Mouse (Mus musculus) forebrain, embryonic 15.5 days (tissue): ENCODE measurements at regions not wholly inside any gene's neighbourhood (a gene's known extent, or its start where the extent isn't known, plus 50 kb on each side); places are given as distances from the start of the nearest gene placed in this dataset.
"Not testable (repeated sequence)": the region's sequence is repeated elsewhere in the genome, so short reads cannot be mapped to it uniquely, and the experiment has no call there.

Source experiments
- ATAC-seq: fragments of 200-750 bp; cut with Nextera tagmentation; replicated peaks from 2 replicates; pipeline ENCODE4 v1.8.0; 2017; ENCODE audit warnings: mild to moderate bottlenecking, moderate TSS enrichment, moderate library complexity
- H3K27ac ChIP-seq: fragments of 300-500 bp; sonication (generic); replicated peaks from 2 replicates; pipeline ENCODE4 v1.5.1; 2015; ENCODE audit warnings: mild to moderate bottlenecking, inconsistent platforms
- H3K27me3 ChIP-seq: fragments of 300-500 bp; sonication (generic); 2 replicates; pipeline ENCODE4 v1.6.1; 2015; ENCODE audit warnings: inconsistent platforms
- H3K36me3 ChIP-seq: fragments of 300-500 bp; sonication (generic); 2 replicates; pipeline ENCODE4 v1.6.1; 2015; ENCODE audit warnings: mild to moderate bottlenecking, inconsistent platforms
- H3K4me1 ChIP-seq: fragments of 300-500 bp; sonication (generic); 2 replicates; pipeline ENCODE4 v1.6.1; 2015; ENCODE audit warnings: inconsistent platforms
- H3K4me2 ChIP-seq: fragments of 300-500 bp; sonication (generic); replicated peaks from 2 replicates; pipeline ENCODE4 v1.6.1; 2015; ENCODE audit warnings: mild to moderate bottlenecking, inconsistent platforms
- H3K4me3 ChIP-seq: fragments of 300-500 bp; sonication (generic); 2 replicates; pipeline ENCODE4 v1.5.1; 2015; ENCODE audit warnings: mild to moderate bottlenecking, inconsistent platforms
- H3K9ac ChIP-seq: fragments of 300-500 bp; sonication (generic); replicated peaks from 2 replicates; pipeline ENCODE4 v1.6.1; 2015; ENCODE audit warnings: mild to moderate bottlenecking, inconsistent platforms
- H3K9me3 ChIP-seq: fragments of 300-500 bp; sonication (generic); 2 replicates; pipeline ENCODE4 v1.6.1; 2016; ENCODE audit warnings: inconsistent platforms
- WGBS: fragments of 180-500 bp; shearing (Covaris S2); methylation state at CpG from one replicate; pipeline ENCODE4 v1.1.7; 2015; ENCODE audit warnings: mixed read lengths; 5-methylcytosine and 5-hydroxymethylcytosine counted together

GRCm38 (mm10) chr13:6829346-6829745, 180.8 kb upstream of the Pfkp start:
- no peaks in the 10 kb centered on the region for H3K4me1 ChIP-seq
- H3K27ac ChIP-seq, result no peak overlapping the region
- no peak overlapping the region for H3K4me3 ChIP-seq
- no peak for ATAC-seq
- H3K9ac ChIP-seq, result no peak overlapping the region
- 40% methylated on average over 5 of the region's 5 CpGs for WGBS
- H3K36me3 ChIP-seq, result no peaks in the 10 kb centered on the region
- H3K9me3 ChIP-seq, result no peaks in the 10 kb centered on the region
- no peak overlapping the region for H3K4me2 ChIP-seq
- no peaks in the 10 kb centered on the region for H3K27me3 ChIP-seq

GRCm38 (mm10) chr13:6828601-6829330, 180.2 kb upstream of the Pfkp start:
- WGBS, result 53% methylated on average over 8 of the region's 8 CpGs

GRCm38 (mm10) chr13:6802243-6803157, 153.9 kb upstream of the Pfkp start:
- ATAC-seq, result peak; percentile 67
- H3K9me3 ChIP-seq, result no peaks in the 10 kb centered on the region
- no peak overlapping the region for H3K4me3 ChIP-seq
- H3K27ac ChIP-seq, result no peak overlapping the region
- H3K4me2 ChIP-seq, result no peak overlapping the region
- WGBS, result 53% methylated on average over 5 of the region's 5 CpGs
- no peak overlapping the region for H3K9ac ChIP-seq
- H3K27me3 ChIP-seq, result no peaks in the 10 kb centered on the region
- H3K4me1 ChIP-seq, result no peaks in the 10 kb centered on the region
- H3K36me3 ChIP-seq, result no peaks in the 10 kb centered on the region

More at GRCm38 (mm10) chr13:6828601-6829330, 180.2 kb upstream of the Pfkp start:
- not testable (repeated sequence) for H3K4me1 ChIP-seq, H3K4me2 ChIP-seq, H3K27ac ChIP-seq, H3K27me3 ChIP-seq, H3K4me3 ChIP-seq, H3K9me3 ChIP-seq, H3K9ac ChIP-seq, ATAC-seq, H3K36me3 ChIP-seq

GRCm38 (mm10) chr13:6767936-6768588, 119.5 kb upstream of the Pfkp start:
- no peak for ATAC-seq
- H3K36me3 ChIP-seq, result no peaks in the 10 kb centered on the region
- WGBS, result 61% methylated on average over 6 of the region's 6 CpGs
- H3K4me2 ChIP-seq, result no peak overlapping the region
- no peaks in the 10 kb centered on the region for H3K27me3 ChIP-seq
- H3K4me1 ChIP-seq, result no peaks in the 10 kb centered on the region
- H3K9me3 ChIP-seq, result no peaks in the 10 kb centered on the region
- H3K27ac ChIP-seq, result no peak overlapping the region
- no peak overlapping the region for H3K4me3 ChIP-seq
- H3K9ac ChIP-seq, result no peak overlapping the region

GRCm38 (mm10) chr13:6757151-6757550, 108.6 kb upstream of the Pfkp start:
- Histone ChIP-seq H3K27me3 (no peaks in the 10 kb centered on the region), H3K27ac (no peak overlapping the region), H3K4me3 (no peak overlapping the region), H3K9ac (no peak overlapping the region), H3K4me2 (no peak overlapping the region), H3K4me1 (no peaks in the 10 kb centered on the region), H3K9me3 (no peaks in the 10 kb centered on the region), H3K36me3 (no peaks in the 10 kb centered on the region)
- WGBS, result 97% methylated on average over 1 of the region's 1 CpGs
- ATAC-seq, result no peak; the same call in 1 of the 2 replicates

GRCm38 (mm10) chr13:6751599-6751998, 103.0 kb upstream of the Pfkp start:
- Histone ChIP-seq H3K36me3 (no peaks in the 10 kb centered on the region), H3K4me3 (no peak overlapping the region), H3K9me3 (no peaks in the 10 kb centered on the region), H3K4me1 (no peaks in the 10 kb centered on the region), H3K27me3 (no peaks in the 10 kb centered on the region), H3K4me2 (no peak overlapping the region), H3K9ac (no peak overlapping the region), H3K27ac (no peak overlapping the region)
- WGBS, result 92% methylated on average over 5 of the region's 5 CpGs
- ATAC-seq, result no peak

GRCm38 (mm10) chr13:6751149-6751548, 102.6 kb upstream of the Pfkp start:
- no peaks in the 10 kb centered on the region for H3K9me3 ChIP-seq
- no peak overlapping the region for H3K9ac ChIP-seq
- H3K4me2 ChIP-seq, result no peak overlapping the region
- no peaks in the 10 kb centered on the region for H3K4me1 ChIP-seq
- ATAC-seq, result no peak
- H3K4me3 ChIP-seq, result no peak overlapping the region
- 86% methylated on average over 1 of the region's 1 CpGs for whole genome bisulfite sequencing
- H3K27ac ChIP-seq, result no peak overlapping the region
- no peaks in the 10 kb centered on the region for H3K36me3 ChIP-seq
- no peaks in the 10 kb centered on the region for H3K27me3 ChIP-seq

- H3K4me2 ChIP-seq, result no peak overlapping the region
- no peaks in the 10 kb centered on the region for H3K36me3 ChIP-seq
- H3K9ac ChIP-seq, result no peak overlapping the region
- H3K9me3 ChIP-seq, result no peaks in the 10 kb centered on the region
- WGBS, result 82% methylated on average over 4 of the region's 4 CpGs
- no peak for ATAC-seq
- no peak overlapping the region for H3K27ac ChIP-seq
- no peak overlapping the region for H3K4me3 ChIP-seq
- H3K4me1 ChIP-seq, result no peaks in the 10 kb centered on the region
- H3K27me3 ChIP-seq, result no peaks in the 10 kb centered on the region
These were observed 93.3 kb upstream of the Pfkp start for GRCm38 (mm10) chr13:6741916-6742315.

- Histone ChIP-seq H3K4me2 (no peak overlapping the region), H3K9ac (no peak overlapping the region), H3K36me3 (no peaks in the 10 kb centered on the region), H3K9me3 (no peaks in the 10 kb centered on the region), H3K4me1 (no peaks in the 10 kb centered on the region), H3K4me3 (no peak overlapping the region), H3K27me3 (no peaks in the 10 kb centered on the region), H3K27ac (no peak overlapping the region)
- 64% methylated on average over 6 of the region's 6 CpGs for WGBS
- ATAC-seq, result no peak
These were observed 88.5 kb upstream of the Pfkp start for GRCm38 (mm10) chr13:6736984-6737566.
